26 mouse cellular contexts compared by ENCODE assay signal in the genomic region with DNA sequence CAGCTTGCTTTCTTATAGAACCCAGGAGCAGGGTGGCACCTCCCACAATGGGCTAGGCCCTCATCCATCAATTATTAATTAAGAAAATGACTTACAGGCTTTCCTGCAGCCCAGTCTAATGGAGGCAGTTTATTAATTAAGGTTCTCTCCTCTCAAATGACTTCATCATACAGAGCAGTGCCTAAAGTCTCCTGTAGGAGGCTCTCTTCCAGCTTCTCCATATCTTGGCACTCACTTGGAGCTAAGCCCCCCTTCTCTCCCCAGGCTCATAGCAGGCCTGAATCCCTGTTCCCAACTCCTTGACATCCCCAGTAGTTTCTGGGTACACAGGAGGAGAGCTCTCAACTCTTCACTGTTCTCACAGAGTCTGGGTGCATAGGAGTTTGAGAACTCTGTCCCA. TPM values are rescaled to one million over a fixed set of nuclear protein-coding genes. Genes with fewer than 3 reads are reported as not detected.
DNase-seq lines count a peak whose midpoint lies in the region; ATAC-seq and TF ChIP-seq lines count a peak whose summit lies in the region.
"Had no signal": no experiment of that assay in that cellular context is flagged by ENCODE, and none has a peak within 500 bp of the region (broad histone marks: within the 10 kb centered on the region; RNA-seq: fewer than 3 reads in every experiment).

No protein-coding gene starts in this region.

- CTCF ChIA-PET in Patski (lab: Charles Lee) = interaction anchor here (0.8 to 1.1 kb wide), 2 partner anchors 9 to 12 kb away, joined by 3 read pairs; no protein-coding TSS in a partner anchor

- no peak overlapping the region for H3K4me2 ChIP-seq in hindbrain, postnatal 0 days (ENCODE audit: low read depth, low read length)
- H3K4me2 ChIP-seq in hindbrain, embryonic 14.5 days (replicated peaks) = no peak overlapping the region
- H3K4me2 ChIP-seq in lung, postnatal 0 days (replicated peaks; ENCODE audit: low read depth, low read length) = no peak overlapping the region
- H3K4me2 ChIP-seq: heart, embryonic 11.5 days; kidney, embryonic 15.5 days; limb, embryonic 12.5 days had no signal

- no peak overlapping the region for H3K27ac ChIP-seq in hindbrain, postnatal 0 days
- H3K27ac ChIP-seq in hindbrain, embryonic 14.5 days = no peak overlapping the region
- no peak overlapping the region for H3K27ac ChIP-seq in lung, postnatal 0 days (ENCODE audit: low read length)
- H3K27ac ChIP-seq: forebrain, embryonic 10.5 days; kidney, embryonic 15.5 days; limb, embryonic 12.5 days; liver, embryonic 12.5 days had no signal

- TF ChIP-seq CTCF in hindbrain, postnatal 0 days (IDR thresholded peaks at IDR 0.05; ENCODE audit: low read depth) = peak; percentile 38
- TF ChIP-seq CTCF in lung, postnatal 0 days (IDR thresholded peaks at IDR 0.05) = peak; percentile 27
- TF ChIP-seq CTCF in E14TG2a.4 (conservative IDR thresholded peaks at IDR 0.05; ENCODE audit: low read length) (peak; percentile 74), Patski (IDR thresholded peaks at IDR 0.05) (peak; percentile 32)

- POLR2A ChIA-PET in Patski (lab: Charles Lee) = no interaction called here

- H3K9me3 ChIP-seq in hindbrain, postnatal 0 days (ENCODE audit: low read length) = no peaks in the 10 kb centered on the region
- no peaks in the 10 kb centered on the region for H3K9me3 ChIP-seq in hindbrain, embryonic 14.5 days (ENCODE audit: control insufficient read depth, low read length)
- no peaks in the 10 kb centered on the region for H3K9me3 ChIP-seq in lung, postnatal 0 days (ENCODE audit: low read length)
- no peaks in the 10 kb centered on the region for H3K9me3 ChIP-seq in E14TG2a.4 (ENCODE audit: low read length)
- H3K9me3 ChIP-seq: forebrain, embryonic 10.5 days; kidney, embryonic 15.5 days; limb, embryonic 12.5 days; liver, embryonic 12.5 days had no signal

- H3K9ac ChIP-seq in hindbrain, postnatal 0 days (replicated peaks; ENCODE audit: low read length) = no peak overlapping the region
- H3K9ac ChIP-seq in hindbrain, embryonic 14.5 days = no peak overlapping the region
- no peak overlapping the region for H3K9ac ChIP-seq in lung, postnatal 0 days (replicated peaks; ENCODE audit: low read depth)
- H3K9ac ChIP-seq: kidney, embryonic 15.5 days; limb, embryonic 12.5 days; liver, embryonic 12.5 days had no signal

- H3K4me3 ChIP-seq in hindbrain, postnatal 0 days (ENCODE audit: low read length) = no peak overlapping the region
- H3K4me3 ChIP-seq in hindbrain, embryonic 14.5 days (replicated peaks; ENCODE audit: low read length) = no peak overlapping the region
- no peak overlapping the region for H3K4me3 ChIP-seq in lung, postnatal 0 days (ENCODE audit: low read depth, low read length)
- no peak overlapping the region for H3K4me3 ChIP-seq in E14TG2a.4 (replicated peaks; ENCODE audit: low read length)
- H3K4me3 ChIP-seq: forebrain, embryonic 10.5 days; kidney, embryonic 15.5 days; limb, embryonic 12.5 days; liver, embryonic 12.5 days; megakaryocyte, embryonic 14.5 days had no signal

- no peaks in the 10 kb centered on the region; the same call in 1 of the 2 replicates for H3K4me1 ChIP-seq in hindbrain, postnatal 0 days (ENCODE audit: insufficient read depth, low read length)
- no peaks in the 10 kb centered on the region for H3K4me1 ChIP-seq in hindbrain, embryonic 14.5 days (replicated peaks; ENCODE audit: control insufficient read depth, insufficient read depth, low read length)
- no peaks in the 10 kb centered on the region for H3K4me1 ChIP-seq in lung, postnatal 0 days (ENCODE audit: insufficient read depth, low read depth, low read length)
- peaks cover 10% of the 10 kb centered on the region for H3K4me1 ChIP-seq in E14TG2a.4 (replicated peaks; ENCODE audit: low read depth, low read length)
- H3K4me1 ChIP-seq: megakaryocyte, embryonic 14.5 days had no signal

- TF ChIP-seq EP300 in lung, postnatal 0 days (IDR thresholded peaks at IDR 0.05) = no peak

- H3K27me3 ChIP-seq in hindbrain, postnatal 0 days (ENCODE audit: insufficient read depth, low read length) = no peaks in the 10 kb centered on the region
- H3K27me3 ChIP-seq in hindbrain, embryonic 14.5 days (ENCODE audit: control insufficient read depth, insufficient read depth, low read length) = no peaks in the 10 kb centered on the region
- no peaks in the 10 kb centered on the region for H3K27me3 ChIP-seq in lung, postnatal 0 days (replicated peaks; ENCODE audit: insufficient read depth, low read length)
- peaks cover 11% of the 10 kb centered on the region for H3K27me3 ChIP-seq in E14TG2a.4 (ENCODE audit: insufficient read depth, low read length)
- no peaks in the 10 kb centered on the region for H3K27me3 ChIP-seq in Patski
- H3K27me3 ChIP-seq: kidney, embryonic 15.5 days had no signal

- in situ Hi-C loops in Patski (cut with MboI; ENCODE audit: low pct_unique_long_range_greater_than_20kb) = loop anchor here (25.0 kb wide), 1 partner anchor 1687 kb away; the partner anchor contains the start of gene Gm10767

- no peak for ATAC-seq in hindbrain, postnatal 0 days
- no peak for ATAC-seq in hindbrain, embryonic 14.5 days (ENCODE audit: low FRiP score)
- ATAC-seq in lung, postnatal 0 days = no peak
- ATAC-seq in Patski = no peak
- ATAC-seq: hindbrain, embryonic 16.5 days; liver, embryonic 12.5 days had no signal

- no peaks in the 10 kb centered on the region for H3K36me3 ChIP-seq in hindbrain, postnatal 0 days (ENCODE audit: insufficient read depth, low read length)
- H3K36me3 ChIP-seq in hindbrain, embryonic 14.5 days (replicated peaks; ENCODE audit: control insufficient read depth, insufficient read depth) = no peaks in the 10 kb centered on the region
- H3K36me3 ChIP-seq in lung, postnatal 0 days (ENCODE audit: insufficient read depth, low read length) = no peaks in the 10 kb centered on the region
- H3K36me3 ChIP-seq in E14TG2a.4 (ENCODE audit: insufficient read depth, low read length) = no peaks in the 10 kb centered on the region

- DNase-seq in hindbrain, postnatal 0 days (ENCODE audit: low spot score) = no peak
- no peak for DNase-seq in hindbrain, embryonic 14.5 days (ENCODE audit: low spot score)
- no peak for DNase-seq in lung, postnatal 0 days (ENCODE audit: low spot score)
- no peak for DNase-seq in lung, postnatal 25 days (ENCODE audit: low spot score)
- no peak for DNase-seq in Patski (ENCODE audit: low read depth, low spot score)
- DNase-seq in adrenal gland, postnatal 10 days = no peak
- no peak for DNase-seq in embryo, embryonic 10.5 days (ENCODE audit: low spot score)
- DNase-seq: adrenal gland, postnatal 36 days; cerebellum, adult 9-10 months; heart, adult 11 months; kidney, adult 11 months; lung, adult 2 months; lung, postnatal 36 days; right cerebral cortex, postnatal 25 days; thymus, adult 2 months had no signal

RNA-seq across cellular contexts. Expression of gene 1700001L19Rik, which starts 1.7 kb away (rescaled TPM):
- total RNA-seq in hindbrain, postnatal 0 days (2014; rRNA removed) = 3.3 and 8.3 TPM in 2 replicates
- 13.5 and 14.0 TPM in 2 replicates for polyA plus RNA-seq in hindbrain, postnatal 0 days (2015; fragmentation: Nextera tagmentation; extraction: Ambion mirVana)
- polyA plus RNA-seq in hindbrain, embryonic 14.5 days (2014; fragmentation: Nextera tagmentation; extraction: Ambion mirVana) = 6.0 and 6.9 TPM in 2 replicates
- 4.5 and 5.2 TPM in 2 replicates for polyA plus RNA-seq in lung, postnatal 0 days (2015; fragmentation: Nextera tagmentation; extraction: Ambion mirVana)
- polyA plus RNA-seq in Patski (2021) = not detected
- under 1 TPM in 1 of 2 experiments, not detected in 1; 0.39 TPM for total RNA-seq in adrenal gland, postnatal 10 days (2021)
- total RNA-seq: hematopoietic stem cell, adult 5-6 weeks; monocyte, adult 5-6 weeks; neutrophil, adult 5-6 weeks had no signal
- polyA plus RNA-seq: liver, embryonic 12.5 days had no signal

RNA-seq across cellular contexts. Expression of gene Fastkd3, which starts 16.9 kb away (rescaled TPM):
- total RNA-seq in hindbrain, postnatal 0 days (2014; rRNA removed) = 11.3 and 13.9 TPM in 2 replicates
- 19.2 and 20.7 TPM in 2 replicates for polyA plus RNA-seq in hindbrain, postnatal 0 days (2015; fragmentation: Nextera tagmentation; extraction: Ambion mirVana)
- polyA plus RNA-seq in hindbrain, embryonic 14.5 days (2014; fragmentation: Nextera tagmentation; extraction: Ambion mirVana) = 24.0 and 24.6 TPM in 2 replicates
- 14.1 and 14.4 TPM in 2 replicates for polyA plus RNA-seq in lung, postnatal 0 days (2015; fragmentation: Nextera tagmentation; extraction: Ambion mirVana)
- 16.7 TPM for polyA plus RNA-seq in Patski (2021)
- total RNA-seq in adrenal gland, postnatal 10 days (2021) = 10 to 100 TPM; 13.8 to 17.2 TPM

RNA-seq across cellular contexts. Expression of gene Mtrr, which starts 17.0 kb away (rescaled TPM):
- 10.1 and 18.0 TPM in 2 replicates for total RNA-seq in hindbrain, postnatal 0 days (2014; rRNA removed)
- polyA plus RNA-seq in hindbrain, postnatal 0 days (2015; fragmentation: Nextera tagmentation; extraction: Ambion mirVana) = 8.2 and 10.3 TPM in 2 replicates
- 12.9 and 14.8 TPM in 2 replicates for polyA plus RNA-seq in hindbrain, embryonic 14.5 days (2014; fragmentation: Nextera tagmentation; extraction: Ambion mirVana)
- polyA plus RNA-seq in lung, postnatal 0 days (2015; fragmentation: Nextera tagmentation; extraction: Ambion mirVana) = 9.7 and 10.7 TPM in 2 replicates
- polyA plus RNA-seq in Patski (2021) = 17.2 TPM
- 10 to 100 TPM; 18.6 to 19.0 TPM for total RNA-seq in adrenal gland, postnatal 10 days (2021)
